Mouse (Mus musculus) frontal cortex, adult (tissue): ENCODE results near the gene Wdr18.

Experiments used
- ATAC-seq: cut with Nextera tagmentation; 2 replicates; pipeline ENCODE4 v1.9.2; 2017; ENCODE audit warnings: mild to moderate bottlenecking, moderate library complexity, mixed read lengths; ENCODE audit not compliant: low TSS enrichment

Wdr18 gene

DNA sequence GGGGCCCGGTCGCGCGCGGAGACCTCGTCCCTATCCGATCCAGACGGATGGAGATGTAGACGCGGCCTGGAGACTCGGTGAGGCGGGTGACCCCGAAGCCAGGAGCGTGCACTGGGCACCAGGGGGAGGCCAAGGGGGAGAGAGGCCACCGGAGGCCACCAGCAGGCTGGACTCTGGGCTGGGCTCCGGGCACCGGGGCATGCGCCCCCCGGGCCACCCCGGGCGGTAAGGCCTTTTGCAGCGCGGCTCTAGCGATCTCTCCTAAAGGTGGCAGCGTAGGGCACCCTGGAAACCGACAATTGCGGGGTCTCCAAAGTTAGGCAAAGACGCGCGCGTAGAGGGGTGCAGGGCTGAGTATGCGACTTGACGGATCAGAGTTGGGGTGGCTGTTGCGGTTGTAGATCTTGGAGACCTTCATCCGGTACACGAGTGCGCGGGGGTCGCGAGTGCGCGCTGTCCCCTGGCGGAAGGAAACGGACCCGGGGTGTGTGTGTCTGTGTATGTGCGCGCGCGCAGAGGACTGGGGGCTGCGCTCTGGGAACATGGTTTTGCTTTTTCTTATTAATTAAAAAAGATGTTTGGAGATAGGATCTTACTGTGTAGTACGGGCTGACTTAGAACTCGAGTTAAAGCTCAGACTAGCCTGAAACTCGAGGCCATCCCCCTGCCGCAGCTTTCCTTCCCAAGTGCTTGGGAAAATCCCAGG, 32.5 kb upstream of the Wdr18 start:
- peak; percentile 20; the same call in 1 of the 2 replicates for ATAC-seq

- no peak for ATAC-seq
These were observed 31.8 kb upstream of the Wdr18 start for GRCm38 (mm10) chr10:79928030-79928694.

- ATAC-seq: no peak
These were observed 30.8 kb upstream of the Wdr18 start for GRCm38 (mm10) chr10:79928907-79929701.

GRCm38 (mm10) chr10:79929967-79930825, 29.8 kb upstream of the Wdr18 start:
- no peak for ATAC-seq

GRCm38 (mm10) chr10:79930826-79931186, 29.1 kb upstream of the Wdr18 start:
- no peak for ATAC-seq

- ATAC-seq: no peak
These were observed 28.2 kb upstream of the Wdr18 start for GRCm38 (mm10) chr10:79931797-79932196.

- ATAC-seq: peak; percentile 22; the same call in 1 of the 2 replicates
These were observed 27.2 kb upstream of the Wdr18 start for GRCm38 (mm10) chr10:79932736-79933135.

DNA sequence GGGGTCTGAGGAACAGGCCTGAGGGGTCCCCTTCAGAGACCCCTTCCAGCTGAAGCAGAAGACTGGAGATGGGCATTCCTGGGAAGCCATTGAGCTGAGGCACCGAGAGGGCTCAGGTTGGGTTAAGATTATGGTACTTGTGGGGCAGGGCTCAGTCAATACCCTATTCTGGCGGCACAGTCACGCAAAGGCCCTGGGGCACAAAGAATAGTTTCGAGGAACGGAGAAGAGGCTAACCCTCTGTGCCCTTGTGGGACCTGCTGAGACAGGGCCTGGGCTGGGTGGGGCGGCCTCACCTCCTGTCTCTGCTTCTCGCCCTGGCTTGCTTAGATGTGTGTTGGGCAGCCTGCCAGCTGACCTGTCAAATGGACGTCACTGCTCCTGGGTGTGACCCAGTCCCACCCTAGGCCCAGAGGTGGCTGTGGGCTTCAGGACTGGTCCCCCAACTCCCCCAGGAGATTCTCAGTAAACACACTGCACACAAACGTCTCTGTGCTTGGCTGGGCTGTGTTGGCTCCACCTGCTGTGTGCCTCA, 26.7 kb upstream of the Wdr18 start:
- no peak for ATAC-seq

GRCm38 (mm10) chr10:79933861-79934260, 26.1 kb upstream of the Wdr18 start:
- no peak for ATAC-seq

GRCm38 (mm10) chr10:79934272-79934721, 25.7 kb upstream of the Wdr18 start:
- peak; percentile 60 for ATAC-seq

DNA sequence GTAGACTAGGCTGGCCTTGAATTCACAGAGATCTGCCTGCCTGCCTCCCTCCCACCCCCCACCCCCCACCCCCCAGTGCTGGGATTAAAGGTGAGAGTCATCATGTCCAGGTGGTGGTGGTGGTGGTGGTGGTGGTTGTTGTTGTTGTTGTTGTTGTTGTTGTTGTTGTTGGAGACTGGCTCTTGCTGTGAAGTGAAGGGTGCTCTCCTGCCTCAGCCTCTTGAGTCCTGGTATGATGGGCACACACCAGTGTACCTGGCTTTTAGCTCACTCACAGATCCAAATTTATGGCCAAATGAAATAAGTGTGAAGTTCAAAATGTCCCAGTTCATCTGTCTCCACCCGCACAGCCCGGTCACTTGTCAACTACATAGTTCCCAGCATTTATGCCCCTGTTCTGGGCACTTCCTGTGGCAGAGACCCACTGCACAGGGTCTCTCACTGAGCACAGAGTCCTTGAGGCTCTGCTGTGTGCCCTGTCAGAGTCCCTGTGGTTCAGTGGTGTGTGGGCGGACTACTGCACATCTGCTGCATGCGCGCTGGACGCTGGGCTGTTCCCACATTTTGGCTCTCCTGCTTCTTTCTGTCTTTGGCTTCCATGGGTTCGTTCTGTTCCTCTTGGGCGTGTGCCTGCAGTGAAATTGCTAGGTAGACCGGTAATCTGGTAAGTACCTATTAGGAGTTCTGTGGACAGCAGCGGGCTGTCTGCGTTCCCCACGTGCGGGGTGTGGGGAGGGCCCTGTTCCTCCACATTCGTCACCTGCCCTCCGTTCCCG, 25.0 kb upstream of the Wdr18 start:
- ATAC-seq: no peak

DNA sequence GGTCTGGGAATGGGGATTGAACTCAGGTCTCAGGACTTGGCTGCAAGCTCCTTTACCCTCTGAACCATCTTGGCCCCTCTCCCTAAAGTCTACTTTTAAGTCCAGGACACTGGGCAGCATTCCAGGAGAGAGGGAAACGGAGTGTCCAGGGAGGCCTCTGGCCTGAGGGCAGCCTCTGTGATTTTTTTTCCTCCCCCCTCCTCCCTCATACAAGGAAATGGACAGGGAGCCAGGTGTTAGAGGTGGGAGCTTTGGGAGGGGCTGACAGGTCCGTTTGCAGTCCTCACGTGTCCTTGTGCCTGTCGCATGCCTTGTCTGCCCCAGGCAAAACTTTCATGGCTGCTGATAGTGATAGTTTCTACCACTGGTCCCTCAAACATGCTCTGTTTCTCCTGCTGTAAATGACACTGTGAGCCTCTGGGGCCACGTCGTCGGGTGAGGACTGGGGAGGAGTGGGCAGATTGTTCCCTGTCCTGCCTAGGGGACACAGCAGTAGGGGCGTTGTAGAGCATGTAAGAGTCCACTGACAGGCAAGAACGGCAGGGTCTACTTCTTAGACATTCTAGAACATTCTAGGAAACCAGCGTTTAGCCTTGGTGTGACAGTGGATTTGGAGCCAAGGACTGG, 23.6 kb upstream of the Wdr18 start:
- no peak for ATAC-seq

- ATAC-seq: no peak
These were observed 23.0 kb upstream of the Wdr18 start for GRCm38 (mm10) chr10:79936911-79937441.

DNA sequence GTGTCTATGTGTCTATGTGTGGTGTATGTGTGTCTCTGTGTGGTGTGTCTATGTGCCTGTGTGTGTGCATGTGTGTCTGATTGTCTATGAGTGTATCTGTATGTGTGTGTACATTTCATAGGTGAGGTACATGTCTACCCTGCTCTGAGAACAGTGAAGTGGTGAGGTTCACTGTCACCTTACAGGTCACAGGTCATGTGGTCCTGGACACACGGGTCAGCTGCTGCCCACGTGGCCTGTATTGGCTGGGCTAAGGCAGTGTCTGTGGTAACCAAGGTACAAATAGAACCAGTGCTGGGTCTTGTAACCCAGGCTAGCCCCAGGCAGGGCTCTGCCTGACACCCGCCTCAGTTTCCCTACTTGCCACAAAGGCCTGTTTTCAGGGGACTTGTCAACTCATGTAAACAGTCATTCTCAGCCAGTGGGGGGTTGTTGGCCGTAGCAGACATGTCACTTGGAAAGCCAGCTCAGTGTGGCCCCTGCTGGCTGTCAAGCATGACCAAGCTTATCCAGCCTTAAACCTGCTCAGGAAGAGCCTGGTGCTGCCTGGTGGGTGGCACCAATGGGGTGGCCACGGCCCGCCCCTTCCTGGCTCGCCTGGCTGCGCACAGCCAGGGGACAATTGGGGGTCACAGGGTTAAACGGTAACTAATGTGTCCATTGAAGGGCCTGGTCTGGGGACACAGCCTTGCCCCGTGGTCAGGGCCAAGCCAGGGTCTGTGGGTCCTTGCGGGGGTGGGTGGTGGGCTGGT, 22.0 kb upstream of the Wdr18 start:
- no peak for ATAC-seq

DNA sequence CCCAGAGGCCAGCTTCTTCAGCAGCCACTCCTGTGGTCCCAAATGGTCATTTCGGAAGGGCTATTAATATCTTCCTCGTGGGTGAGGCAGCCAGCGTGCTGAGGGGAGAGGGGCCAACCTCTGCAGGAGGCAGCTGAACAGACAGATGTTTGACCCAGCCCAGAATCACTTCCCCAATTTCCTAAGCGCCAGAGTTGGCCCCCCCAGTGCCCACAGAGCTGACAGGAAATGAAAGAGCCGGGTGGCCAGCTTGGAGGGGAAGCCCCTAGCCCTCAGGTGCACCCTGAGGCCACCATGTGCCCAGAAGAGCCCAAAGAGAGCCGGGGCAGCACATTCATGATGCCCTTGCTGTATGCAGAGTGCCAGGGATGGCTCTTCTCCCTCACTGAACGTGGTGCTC, 19.2 kb upstream of the Wdr18 start:
- ATAC-seq: no peak

GRCm38 (mm10) chr10:79942988-79943387, 17.0 kb upstream of the Wdr18 start:
- no peak for ATAC-seq

- ATAC-seq: no peak
These were observed 16.5 kb upstream of the Wdr18 start for GRCm38 (mm10) chr10:79943471-79943901.

DNA sequence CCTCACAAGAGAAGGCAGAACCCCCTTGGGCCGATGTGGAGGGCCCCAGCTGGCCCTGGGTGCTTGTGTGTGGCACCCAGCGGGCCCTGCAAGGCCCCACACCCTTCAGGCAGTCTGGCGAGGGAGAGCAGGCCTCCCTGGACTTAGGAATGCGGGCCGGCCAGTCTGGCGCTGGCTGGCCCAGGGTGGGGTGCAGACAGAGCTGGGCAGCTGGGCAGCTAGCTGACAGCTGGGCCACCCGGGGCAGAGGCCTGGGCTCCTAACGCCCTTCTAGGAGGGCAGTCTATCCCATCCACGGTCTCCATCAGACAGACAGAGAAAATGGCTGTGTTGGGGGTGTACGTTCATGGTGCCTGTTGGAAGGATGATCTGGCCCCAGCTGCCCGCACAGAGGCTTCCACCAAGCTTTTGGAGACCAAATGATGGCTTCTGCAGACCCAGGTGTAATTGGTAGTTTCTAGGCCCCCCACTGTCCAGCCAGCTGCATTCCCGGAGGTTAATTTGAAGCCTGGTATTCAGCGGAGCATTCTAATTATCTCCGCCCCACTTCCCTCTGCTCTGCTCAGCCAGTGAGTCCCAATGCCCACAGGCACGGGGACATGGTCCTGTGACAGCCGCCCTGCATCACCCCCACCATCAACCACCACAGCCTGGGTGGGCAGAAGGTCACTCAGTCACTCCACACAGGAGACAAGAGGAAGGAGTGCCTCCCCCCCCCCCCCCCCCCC, 14.3 kb upstream of the Wdr18 start:
- no peak for ATAC-seq
